Mouse (Mus musculus) Patski (cell line): ENCODE data around the gene Gm21188. TPM values are rescaled to one million over a fixed set of nuclear protein-coding genes. Genes with fewer than 3 reads are reported as not detected.
"Not testable (repeated sequence)": the region's sequence is repeated elsewhere in the genome, so short reads cannot be mapped to it uniquely, and the experiment has no call there.

Source experiments
- ATAC-seq: fragments of 100-300 bp; one replicate; pipeline ENCODE4 v1.8.0; 2021
- CTCF ChIA-PET: fragments of 350-600 bp; sonication (Branson Sonifier 250); formaldehyde crosslinking; loops from one replicate; lab custom pipeline; 2022; ENCODE audit warnings: inconsistent platforms; lab: Charles Lee
- POLR2A ChIA-PET: fragments of 350-600 bp; sonication (Branson Sonifier 250); formaldehyde crosslinking; loops from one replicate; lab custom pipeline; 2022; ENCODE audit warnings: antibody characterized with exemption, inconsistent platforms; lab: Charles Lee
- DNase-seq: peaks from one replicate; pipeline ENCODE4 v3.0.0-alpha.2; 2011; ENCODE audit warnings: low read depth, low spot score
- H3K27me3 ChIP-seq: fragments of 371-371 bp; one replicate; pipeline ENCODE4 v1.5.1; 2021
- in situ Hi-C: fragments of 300-500 bp; cut with MboI; formaldehyde crosslinking; loops from 3 replicates; pipeline ENCODE4 v1.11.1; 2018; ENCODE audit warnings: low pct_unique_long_range_greater_than_20kb, mixed read lengths
- polyA plus RNA-seq: library from polyadenylated mRNA; unstranded; gene quantifications from one replicate; pipeline ENCODE4 v1.2.3, GENCODE M21; 2021

Gm21188 gene
- polyA plus RNA-seq, 1 experiment from 2014 or later, result 0.30 TPM

DNA sequence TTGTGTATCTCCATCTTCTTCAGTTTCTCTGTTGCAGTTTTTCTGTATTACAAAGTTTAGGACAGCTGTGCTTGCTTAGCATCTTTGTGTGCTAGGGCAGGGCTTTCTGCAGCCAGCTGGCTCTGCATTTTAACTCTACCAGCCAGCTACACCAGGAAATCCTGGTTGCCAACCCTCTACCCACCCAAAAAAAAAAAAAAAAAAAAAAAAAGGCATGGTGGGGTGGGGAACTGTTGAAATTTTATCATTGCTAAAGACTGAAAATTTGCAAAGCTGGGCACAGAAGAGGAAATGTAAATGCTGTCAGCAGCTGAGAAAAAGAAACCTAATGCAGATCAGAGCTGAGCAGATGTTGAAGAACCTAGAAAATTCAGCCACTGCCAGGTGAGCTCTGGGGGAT, 41.9 kb downstream of the Gm21188 start:
- H3K27me3 ChIP-seq, POLR2A ChIA-PET, ATAC-seq, CTCF ChIA-PET, in situ Hi-C loops, DNase-seq: not testable (repeated sequence)

- in situ Hi-C loops, H3K27me3 ChIP-seq, CTCF ChIA-PET, POLR2A ChIA-PET, DNase-seq, ATAC-seq: not testable (repeated sequence)
These were observed 52.8 kb downstream of the Gm21188 start for GRCm38 (mm10) chr13:119999215-119999614.

DNA sequence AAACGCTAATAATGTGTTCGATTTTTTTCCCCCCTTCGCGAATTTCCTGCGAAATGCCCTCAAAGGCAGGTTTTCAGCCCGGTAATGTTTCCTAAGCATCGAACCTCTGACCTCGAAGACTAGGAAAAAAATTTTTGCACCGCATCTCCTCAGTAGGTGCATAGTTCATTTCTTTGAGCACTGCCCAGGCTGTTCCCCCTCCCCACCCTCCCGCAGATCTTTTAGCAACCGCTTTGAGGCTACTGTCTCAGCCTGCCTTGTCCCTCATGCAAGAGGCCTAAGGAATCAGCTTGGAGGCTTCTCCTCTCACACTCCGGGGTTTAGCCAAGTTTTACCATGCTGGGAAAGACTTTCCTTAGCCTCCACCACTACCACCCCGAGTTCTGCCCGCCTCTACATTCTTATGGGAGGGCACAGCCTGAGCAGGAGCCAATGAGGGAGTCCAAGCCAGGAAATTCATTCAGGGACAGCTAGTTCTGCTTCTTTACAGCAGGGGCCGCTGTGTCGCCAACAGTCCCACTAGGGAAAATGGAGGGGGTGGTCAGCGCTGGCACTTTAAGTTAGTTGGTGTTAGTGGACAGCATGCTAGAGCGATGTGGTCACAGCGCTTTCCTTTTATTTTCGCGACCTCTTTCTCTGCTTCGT, 53.4 kb downstream of the Gm21188 start:
- CTCF ChIA-PET, H3K27me3 ChIP-seq, in situ Hi-C loops, POLR2A ChIA-PET, DNase-seq, ATAC-seq: not testable (repeated sequence)

- in situ Hi-C loops, H3K27me3 ChIP-seq, ATAC-seq, CTCF ChIA-PET, POLR2A ChIA-PET, DNase-seq: not testable (repeated sequence)
These were observed 60.0 kb downstream of the Gm21188 start for GRCm38 (mm10) chr13:119991917-119992496.

DNA sequence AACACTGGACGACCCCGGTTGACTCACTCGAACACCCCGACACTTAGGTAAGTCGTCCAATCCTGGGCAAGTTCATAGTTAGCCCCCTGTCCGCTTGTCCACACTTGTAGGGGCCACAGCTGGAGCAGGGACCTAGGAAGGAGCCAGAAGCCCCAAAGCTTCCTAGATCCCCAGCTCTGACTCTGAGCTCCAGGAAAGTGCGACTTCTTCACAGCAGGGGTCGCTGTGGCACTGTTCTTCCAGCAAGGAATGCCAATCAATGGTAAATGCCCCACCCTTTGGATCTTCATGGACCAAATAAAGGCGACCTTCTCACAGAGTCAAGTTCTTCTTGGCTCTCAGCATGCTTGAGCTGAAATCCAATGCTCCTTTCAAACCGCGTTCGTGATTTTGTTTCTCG, 60.7 kb downstream of the Gm21188 start:
- H3K27me3 ChIP-seq, ATAC-seq, CTCF ChIA-PET, in situ Hi-C loops, DNase-seq, POLR2A ChIA-PET: not testable (repeated sequence)

Other genes with a start within 250 kb of the Gm21188 start
- not detected for gene AF067063, start 222.0 kb downstream of the Gm21188 start, polyA plus RNA-seq
- not detected for gene D13Ertd608e, start 216.2 kb downstream of the Gm21188 start, polyA plus RNA-seq
- gene Tcstv1, start 157.4 kb downstream of the Gm21188 start, polyA plus RNA-seq, result not detected
- 0.24 TPM for gene Gm21761, start 122.9 kb downstream of the Gm21188 start, polyA plus RNA-seq
- gene B020031M17Rik, start 101.4 kb downstream of the Gm21188 start, polyA plus RNA-seq, result 0.62 TPM
- gene Gm36079, start 25.2 kb downstream of the Gm21188 start, polyA plus RNA-seq, result not detected
- 0.27 TPM for gene Gm20767, start 88.1 kb upstream of the Gm21188 start, polyA plus RNA-seq
- gene Gm21818, start 120.2 kb upstream of the Gm21188 start, polyA plus RNA-seq, result not detected
- gene Gm21762, start 163.8 kb upstream of the Gm21188 start, polyA plus RNA-seq, result not detected
- not detected for gene Gm21731, start 186.9 kb upstream of the Gm21188 start, polyA plus RNA-seq
- gene AF067061, start 210.9 kb upstream of the Gm21188 start, polyA plus RNA-seq, result 0.12 TPM
- not detected for gene BC147527, start 248.2 kb upstream of the Gm21188 start, polyA plus RNA-seq